In genomic region chr5:76792720-76793119, GRCm38 (mm10) we compare ENCODE assay signal across 18 mouse cellular contexts.
"Had no signal": no experiment of that assay in that cellular context is flagged by ENCODE, and none has a peak within 500 bp of the region (broad histone marks: within the 10 kb centered on the region; RNA-seq: fewer than 3 reads in every experiment).

No protein-coding gene starts in this region.

- H3K27ac ChIP-seq: liver, embryonic 15.5 days; lung, embryonic 15.5 days; macrophage; midbrain, embryonic 12.5 days; neural tube, embryonic 12.5 days; stomach, embryonic 15.5 days; stomach, postnatal 0 days had no signal

- DNase-seq: liver, postnatal 0 days; lung, adult 2 months; lung, postnatal 14 days; lung, postnatal 36 days; midbrain, embryonic 14.5 days; right cerebral cortex, postnatal 14 days; thymus, adult 2 months; thymus, postnatal 25 days; thymus, postnatal 4 days had no signal

- H3K36me3 ChIP-seq: lung, embryonic 15.5 days; stomach, embryonic 15.5 days had no signal

- H3K4me1 ChIP-seq: liver, embryonic 15.5 days; lung, embryonic 15.5 days; midbrain, embryonic 12.5 days; neural tube, embryonic 12.5 days; stomach, embryonic 15.5 days had no signal

- H3K4me3 ChIP-seq: liver, embryonic 15.5 days; lung, embryonic 15.5 days; megakaryocyte, embryonic 14.5 days; midbrain, embryonic 12.5 days; neural tube, embryonic 12.5 days; stomach, embryonic 15.5 days had no signal

- H3K9me3 ChIP-seq: liver, embryonic 15.5 days; lung, embryonic 15.5 days; megakaryocyte, embryonic 14.5 days; midbrain, embryonic 12.5 days; neural tube, embryonic 12.5 days; stomach, embryonic 15.5 days had no signal

- ATAC-seq: liver, postnatal 0 days; lung, postnatal 0 days had no signal

- H3K9ac ChIP-seq: liver, embryonic 15.5 days; liver, postnatal 0 days; lung, embryonic 15.5 days; midbrain, embryonic 12.5 days; neural tube, embryonic 12.5 days; stomach, embryonic 15.5 days had no signal

- H3K4me2 ChIP-seq: liver, embryonic 15.5 days; lung, embryonic 15.5 days; midbrain, embryonic 12.5 days; neural tube, embryonic 12.5 days; stomach, embryonic 15.5 days had no signal

- H3K27me3 ChIP-seq: liver, embryonic 15.5 days; lung, embryonic 15.5 days; megakaryocyte, embryonic 14.5 days; midbrain, embryonic 12.5 days; neural tube, embryonic 12.5 days; stomach, embryonic 15.5 days had no signal
